Mouse (Mus musculus): ENCODE measurements around the gene Smdt1.
"Not testable (repeated sequence)": the region's sequence is repeated elsewhere in the genome, so short reads cannot be mapped to it uniquely, and the experiment has no call there.

Gene Smdt1

GRCm38 (mm10) chr15:82368851-82369250 lies 30.1 kb downstream of the Smdt1 start:
- DNase-seq (ENCODE audit: low spot score): no peak

- no peak for DNase-seq (ENCODE audit: low spot score)
Observed at GRCm38 (mm10) chr15:82372446-82372845, 33.7 kb downstream of the Smdt1 start.

- DNase-seq (ENCODE audit: low spot score): no peak
Observed at GRCm38 (mm10) chr15:82372991-82373390, 34.2 kb downstream of the Smdt1 start.

- no peak for DNase-seq (ENCODE audit: low spot score)
Observed at GRCm38 (mm10) chr15:82374437-82374836, 35.7 kb downstream of the Smdt1 start.

GRCm38 (mm10) chr15:82375855-82376254 lies 37.1 kb downstream of the Smdt1 start:
- DNase-seq (ENCODE audit: low spot score): no peak

GRCm38 (mm10) chr15:82376393-82377138 lies 37.8 kb downstream of the Smdt1 start:
- DNase-seq (ENCODE audit: low spot score): peak; percentile 35

- no peak for DNase-seq (ENCODE audit: low spot score)
Observed at GRCm38 (mm10) chr15:82377701-82378100, 38.9 kb downstream of the Smdt1 start.

- no peak for DNase-seq (ENCODE audit: low spot score)
Observed at GRCm38 (mm10) chr15:82378261-82379180, 39.8 kb downstream of the Smdt1 start.

- no peak for DNase-seq (ENCODE audit: low spot score)
Observed at GRCm38 (mm10) chr15:82379511-82379870, 40.7 kb downstream of the Smdt1 start.

GRCm38 (mm10) chr15:82379871-82380713 lies 41.3 kb downstream of the Smdt1 start, which contains the start of gene Cyp2d22:
Gene Cyp2d22, minus strand, starts transcription at chr15:82380260.
- DNase-seq (ENCODE audit: low spot score): peak; percentile 25

GRCm38 (mm10) chr15:82380714-82381062 lies 41.9 kb downstream of the Smdt1 start:
- no peak for DNase-seq (ENCODE audit: low spot score)

GRCm38 (mm10) chr15:82382441-82382840 lies 43.7 kb downstream of the Smdt1 start:
- DNase-seq (ENCODE audit: low spot score): no peak

- DNase-seq (ENCODE audit: low spot score): no peak
Observed at GRCm38 (mm10) chr15:82385729-82386128, 47.0 kb downstream of the Smdt1 start.

- not testable (repeated sequence) for DNase-seq (ENCODE audit: low spot score)
Observed at GRCm38 (mm10) chr15:82389916-82390315, 51.2 kb downstream of the Smdt1 start.

- DNase-seq (ENCODE audit: low spot score): not testable (repeated sequence)
Observed at GRCm38 (mm10) chr15:82393922-82394321, 55.2 kb downstream of the Smdt1 start, which contains the start of gene Cyp2d11. Gene Cyp2d11, minus strand, starts transcription at chr15:82394022.

GRCm38 (mm10) chr15:82395955-82396354 lies 57.2 kb downstream of the Smdt1 start:
- DNase-seq (ENCODE audit: low spot score): not testable (repeated sequence)

All from urinary bladder, postnatal 25 days (tissue).